Mouse (Mus musculus) heart, postnatal 0 days (tissue): ENCODE measurements around the gene Gm8332. TPM values are rescaled to one million over a fixed set of nuclear protein-coding genes. Genes with fewer than 3 reads are reported as not detected.
"Not testable (repeated sequence)": the region's sequence is repeated elsewhere in the genome, so short reads cannot be mapped to it uniquely, and the experiment has no call there.

Experiments
- ATAC-seq: fragments of 200-750 bp; cut with Nextera tagmentation; 2 replicates; pipeline ENCODE4 v1.8.0; 2017; ENCODE audit warnings: low read depth, moderate number of reproducible peaks, moderate library complexity; ENCODE audit not compliant: insufficient read depth
- DNase-seq: peaks from one replicate; pipeline ENCODE4 v3.0.0-alpha.2; 2016; ENCODE audit warnings: low spot score
- H3K27ac ChIP-seq: fragments of 300-500 bp; sonication (generic); 2 replicates; pipeline ENCODE4 v1.5.1; 2014; ENCODE audit warnings: low read depth, mild to moderate bottlenecking
- H3K27me3 ChIP-seq: fragments of 300-500 bp; sonication (generic); 2 replicates; pipeline ENCODE4 v1.6.1; 2014; ENCODE audit warnings: low read length, mixed read lengths; ENCODE audit not compliant: control insufficient read depth, insufficient read depth
- H3K36me3 ChIP-seq: fragments of 300-500 bp; sonication (generic); replicated peaks from 2 replicates; pipeline ENCODE4 v1.6.1; 2014; ENCODE audit warnings: low read length, mixed read lengths; ENCODE audit not compliant: control insufficient read depth, insufficient read depth
- H3K4me1 ChIP-seq: fragments of 300-500 bp; sonication (generic); 2 replicates; pipeline ENCODE4 v1.6.1; 2014; ENCODE audit warnings: antibody characterized with exemption; ENCODE audit not compliant: control insufficient read depth, insufficient read depth
- H3K4me2 ChIP-seq: fragments of 300-500 bp; sonication (generic); 2 replicates; pipeline ENCODE4 v1.6.1; 2014; ENCODE audit warnings: low read depth, mild to moderate bottlenecking, low read length, moderate library complexity
- H3K4me3 ChIP-seq: fragments of 300-500 bp; sonication (generic); 2 replicates; pipeline ENCODE4 v1.5.1; 2014; ENCODE audit warnings: low read depth, low read length
- H3K9ac ChIP-seq: fragments of 300-500 bp; sonication (generic); replicated peaks from 2 replicates; pipeline ENCODE4 v1.6.1; 2014; ENCODE audit warnings: low read depth, low read length, mixed read lengths
- H3K9me3 ChIP-seq: fragments of 300-500 bp; sonication (generic); replicated peaks from 2 replicates; pipeline ENCODE4 v1.6.1; 2016; ENCODE audit warnings: low read length; ENCODE audit not compliant: control insufficient read depth
- CTCF ChIP-seq: IDR thresholded peaks from 2 replicates; pipeline ENCODE4 v1.5.1; 2016; ENCODE audit warnings: antibody characterized with exemption, control low read depth, low read depth
- EP300 ChIP-seq: IDR thresholded peaks from 2 replicates; pipeline ENCODE4 v1.6.1; 2016; ENCODE audit warnings: antibody characterized with exemption, low read depth
- WGBS: fragments of 180-500 bp; shearing (Covaris S2); extraction: QIAGEN DNeasy Blood & Tissue Kit; methylation state at CpG from one replicate; pipeline ENCODE4 v1.1.7; 2014; 5-methylcytosine and 5-hydroxymethylcytosine counted together
- polyA plus RNA-seq: library from polyadenylated mRNA; unstranded; fragments of >200 nt; fragmentation: Nextera tagmentation; extraction: Ambion mirVana; gene quantifications from 2 replicates; pipeline ENCODE4 v1.2.1, GENCODE M21; 2015
- total RNA-seq: library from RNA; depleted of rRNA; stranded (reverse); fragments of >200 nt; gene quantifications from 2 replicates; pipeline ENCODE4 v1.2.3, GENCODE M21; 2014; ENCODE audit warnings: low replicate concordance; rRNA removed

Gene Gm8332
- total RNA-seq: not detected in 2 replicates
- not detected in 2 replicates for polyA plus RNA-seq

DNA sequence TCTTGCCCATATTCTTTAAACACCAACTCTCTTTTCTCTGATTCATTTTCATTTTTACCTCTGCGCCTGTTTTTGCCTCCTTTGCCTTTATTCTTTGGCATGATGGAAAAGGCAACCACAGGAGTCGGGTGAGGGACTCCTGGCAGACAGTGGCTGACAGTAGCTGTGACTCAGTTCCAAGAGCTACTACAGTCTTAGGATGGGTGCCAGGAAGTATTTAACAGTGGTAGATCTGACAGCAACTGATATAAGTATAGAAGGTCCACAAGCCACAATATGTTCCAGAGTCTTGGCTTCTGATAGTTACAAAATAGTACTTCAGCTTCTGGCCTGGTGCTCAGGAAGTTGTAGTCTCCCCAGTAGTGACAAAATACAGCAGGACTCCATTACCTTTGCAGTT, at the start of gene Gm8332:
Gene Gm8332 (minus strand): TSS at position 101 of the 400 bp plus-strand sequence.
- not testable (repeated sequence) for ATAC-seq
- WGBS: 67% methylated on average over 1 of the region's 2 CpGs

GRCm38 (mm10) chr12:88297171-88297570, 47.3 kb upstream of the Gm8332 start:
- H3K4me1 ChIP-seq, H3K36me3 ChIP-seq, H3K9me3 ChIP-seq, H3K27me3 ChIP-seq, DNase-seq, ATAC-seq, H3K27ac ChIP-seq, H3K9ac ChIP-seq, H3K4me2 ChIP-seq, H3K4me3 ChIP-seq: not testable (repeated sequence)
- 29% methylated on average over 1 of the region's 2 CpGs for WGBS

More for the DNA sequence above, at the start of gene Gm8332:
- not testable (repeated sequence) for H3K9ac ChIP-seq, H3K4me2 ChIP-seq, H3K4me3 ChIP-seq, H3K27ac ChIP-seq, H3K4me1 ChIP-seq, H3K27me3 ChIP-seq, H3K9me3 ChIP-seq, H3K36me3 ChIP-seq, DNase-seq

DNA sequence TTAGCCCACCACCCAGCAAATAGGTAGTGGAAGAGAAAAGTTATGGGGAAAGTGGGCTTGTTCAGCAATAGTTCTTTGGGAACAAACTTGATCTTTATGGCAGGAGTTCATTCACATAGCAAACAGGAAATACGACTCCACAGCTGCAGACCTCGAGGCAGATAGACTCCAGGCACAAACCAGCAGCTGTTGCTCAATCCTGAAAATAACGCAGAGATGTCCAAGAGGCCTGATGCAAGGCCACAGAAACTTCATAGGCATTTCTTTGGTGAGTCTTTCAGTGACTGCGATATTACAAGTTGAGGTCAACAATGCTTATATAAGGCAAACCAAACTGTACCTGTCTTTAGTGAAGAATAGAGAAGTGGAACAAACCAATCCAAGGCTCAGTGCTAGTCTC, 43.2 kb upstream of the Gm8332 start:
- not testable (repeated sequence) for H3K4me3 ChIP-seq, H3K27ac ChIP-seq, H3K36me3 ChIP-seq, H3K27me3 ChIP-seq, H3K4me2 ChIP-seq, DNase-seq, ATAC-seq, H3K4me1 ChIP-seq, H3K9ac ChIP-seq, H3K9me3 ChIP-seq
- 53% methylated on average over 4 of the region's 4 CpGs for WGBS

DNA sequence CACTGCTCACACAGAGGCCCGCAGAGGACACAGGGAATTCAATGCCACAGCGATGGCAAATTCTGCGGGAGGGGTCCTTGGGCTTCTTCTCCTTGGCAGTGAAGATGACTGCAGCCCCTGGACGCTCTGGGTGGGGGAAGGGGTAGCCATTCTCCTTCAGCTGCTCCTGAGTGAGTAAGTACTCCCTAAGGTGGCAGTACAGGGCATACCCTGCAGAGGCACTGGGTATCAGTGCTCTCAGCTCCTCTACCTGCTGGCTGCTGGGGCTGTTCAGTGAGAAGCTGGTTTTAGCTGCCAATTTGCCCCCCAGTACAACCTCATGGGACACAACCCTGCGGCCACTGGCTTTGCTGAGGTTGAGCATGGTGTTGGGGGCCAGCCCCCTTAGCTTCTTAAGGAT, 35.3 kb upstream of the Gm8332 start:
- 78% methylated on average over 4 of the region's 5 CpGs for WGBS
- DNase-seq, H3K4me2 ChIP-seq: not testable (repeated sequence)

GRCm38 (mm10) chr12:88274400-88274799, 24.5 kb upstream of the Gm8332 start, which contains the start of gene Gm5662:
TSS of gene Gm5662 (minus strand) at chr12:88274500.
- not testable (repeated sequence) for H3K4me3 ChIP-seq, H3K36me3 ChIP-seq, H3K4me1 ChIP-seq, DNase-seq, ATAC-seq, H3K27me3 ChIP-seq, H3K4me2 ChIP-seq, H3K9ac ChIP-seq, H3K27ac ChIP-seq, H3K9me3 ChIP-seq
- 66% methylated on average over 5 of the region's 5 CpGs for WGBS

More for the DNA sequence above, 35.3 kb upstream of the Gm8332 start:
- H3K36me3 ChIP-seq, H3K4me3 ChIP-seq, H3K9ac ChIP-seq, ATAC-seq, H3K4me1 ChIP-seq, H3K9me3 ChIP-seq, H3K27ac ChIP-seq, H3K27me3 ChIP-seq: not testable (repeated sequence)

DNA sequence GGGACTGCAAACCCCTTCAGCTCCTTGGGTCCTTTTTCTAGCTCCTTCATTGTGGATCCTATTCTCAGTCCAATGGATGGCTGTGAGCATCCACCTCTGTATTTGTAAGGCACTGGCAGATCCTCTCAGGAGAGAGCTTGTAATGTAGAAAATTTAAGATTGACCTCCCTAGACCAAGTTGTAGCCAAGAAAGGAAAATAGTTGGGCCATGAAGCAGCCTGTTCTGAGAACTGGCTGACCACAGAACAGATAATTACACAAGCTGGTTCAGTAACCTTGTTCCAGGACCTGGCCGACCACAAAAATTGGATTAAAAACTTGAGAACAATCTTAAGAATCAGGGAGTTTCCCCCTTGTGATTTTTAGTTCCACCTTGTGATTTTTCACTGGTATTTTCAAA, 7.3 kb upstream of the Gm8332 start:
- DNase-seq (no peak), ATAC-seq (no peak)
- no peaks in the 10 kb centered on the region for H3K9me3 ChIP-seq
- no peaks in the 10 kb centered on the region for H3K4me1 ChIP-seq
- TF ChIP-seq EP300 (no peak), CTCF (no peak)
- H3K4me2 ChIP-seq: no peak overlapping the region
- H3K27me3 ChIP-seq: no peaks in the 10 kb centered on the region
- no peaks in the 10 kb centered on the region for H3K36me3 ChIP-seq
- H3K9ac ChIP-seq: no peak overlapping the region
- 41% methylated on average over 1 of the region's 1 CpGs for WGBS
- no peak overlapping the region for H3K4me3 ChIP-seq
- no peak overlapping the region for H3K27ac ChIP-seq

DNA sequence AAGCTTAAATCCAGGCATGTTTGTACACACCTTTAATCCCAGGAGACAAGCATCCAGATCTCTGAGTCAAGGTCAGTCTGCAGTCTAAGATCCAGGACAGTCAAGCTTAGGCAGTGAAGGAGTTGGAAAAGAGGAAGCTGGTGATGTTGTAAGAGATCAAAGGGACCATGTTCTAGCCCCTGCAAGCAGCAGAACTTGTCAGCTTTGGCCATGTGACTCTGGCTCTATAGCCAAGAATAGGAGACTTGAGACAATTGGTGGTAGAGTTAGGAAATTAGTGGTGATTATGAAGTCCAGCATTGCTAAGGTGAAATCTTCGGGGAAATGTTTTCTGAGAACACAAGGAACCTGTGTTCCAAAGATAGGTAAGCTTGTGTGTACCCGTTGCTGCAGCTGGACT, 6.0 kb upstream of the Gm8332 start:
- H3K9me3 ChIP-seq, DNase-seq, H3K36me3 ChIP-seq, H3K4me1 ChIP-seq, H3K9ac ChIP-seq, H3K27me3 ChIP-seq, H3K27ac ChIP-seq, H3K4me2 ChIP-seq, ATAC-seq, H3K4me3 ChIP-seq: not testable (repeated sequence)
- WGBS: 47% methylated on average over 2 of the region's 2 CpGs

GRCm38 (mm10) chr12:88245786-88246185, 4.1 kb downstream of the Gm8332 start:
- not testable (repeated sequence) for H3K27me3 ChIP-seq, H3K9ac ChIP-seq, H3K36me3 ChIP-seq, H3K27ac ChIP-seq, H3K4me1 ChIP-seq, ATAC-seq, H3K4me3 ChIP-seq, H3K4me2 ChIP-seq, DNase-seq, H3K9me3 ChIP-seq

DNA sequence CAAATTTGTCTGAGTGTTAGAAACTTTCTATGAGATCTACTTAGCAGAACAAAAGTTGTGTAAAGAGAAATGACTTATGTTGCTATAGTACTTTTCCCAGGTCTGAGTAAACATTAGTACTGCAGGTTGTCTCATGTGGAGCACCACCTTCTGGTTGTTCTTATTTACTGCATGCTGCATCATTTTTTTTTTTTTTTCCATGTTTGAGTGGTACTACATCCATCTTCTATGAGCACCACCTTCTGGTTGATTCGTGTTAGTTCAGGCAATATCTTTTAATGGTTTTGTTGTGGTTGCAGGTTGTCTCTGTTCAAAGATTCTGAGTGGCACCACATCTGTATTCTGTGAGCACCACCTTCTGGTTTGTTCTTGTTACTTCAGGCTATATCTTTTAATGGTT, 7.0 kb downstream of the Gm8332 start:
- not testable (repeated sequence) for ATAC-seq, H3K36me3 ChIP-seq, H3K4me3 ChIP-seq, H3K27ac ChIP-seq, H3K27me3 ChIP-seq, H3K9ac ChIP-seq, H3K9me3 ChIP-seq, H3K4me1 ChIP-seq, DNase-seq, H3K4me2 ChIP-seq
- WGBS: 54% methylated on average over 1 of the region's 1 CpGs
